Mouse (Mus musculus) lung, postnatal 0 days (tissue): ENCODE measurements around the gene Retreg1.

Source experiments
- CTCF ChIP-seq: IDR thresholded peaks from 2 replicates; pipeline ENCODE4 v1.5.1; 2016; ENCODE audit warnings: antibody characterized with exemption, mild to moderate bottlenecking
- EP300 ChIP-seq: IDR thresholded peaks from 2 replicates; pipeline ENCODE4 v1.6.1; 2016; ENCODE audit warnings: antibody characterized with exemption, mild to moderate bottlenecking, control low read depth

GRCm38 (mm10) chr15:26021721-26022120 lies 178.7 kb downstream of the Retreg1 start:
- TF ChIP-seq CTCF (no peak), EP300 (no peak)
